Mouse (Mus musculus): ENCODE results near the gene Shld2.

- TF ChIP-seq MAX (IDR thresholded peaks at IDR 0.05; ENCODE audit: low read depth) (no peak), POLR2A (IDR thresholded peaks at IDR 0.05; ENCODE audit: insufficient read length, low read depth) (no peak), CEBPB (IDR thresholded peaks at IDR 0.05; ENCODE audit: insufficient read depth, poor library complexity, severe bottlenecking) (no peak), MYOG (IDR thresholded peaks at IDR 0.05; ENCODE audit: control insufficient read depth in 1 of 3, insufficient read depth in 1 of 3, insufficient read length in 2 of 3, low read depth in 2 of 3) (no peak), USF1 (IDR thresholded peaks at IDR 0.05; ENCODE audit: low read depth) (no peak), REST (IDR thresholded peaks at IDR 0.05; ENCODE audit: insufficient read depth, insufficient read length) (no peak)
Measured at GRCm38 (mm10) chr14:34275225-34275624, 35.1 kb downstream of the Shld2 start.
